Mouse (Mus musculus): ENCODE measurements around the gene Aars. TPM values are rescaled to one million over a fixed set of nuclear protein-coding genes. Genes with fewer than 3 reads are reported as not detected.
"Not testable (repeated sequence)": the region's sequence is repeated elsewhere in the genome, so short reads cannot be mapped to it uniquely, and the experiment has no call there.

Gene Aars
- polyA plus RNA-seq, 1 experiment from 2014 or later = 31.7 TPM

GRCm38 (mm10) chr8:111066308-111066707, 33.4 kb downstream of the Aars start:
- Histone ChIP-seq H3K9ac (ENCODE audit: low read length) (no peak overlapping the region), H3K4me3 (ENCODE audit: control insufficient read depth in 1 of 2, insufficient read depth in 1 of 2, low read depth in 1 of 2, low read length in 2 of 2) (no peak overlapping the region), H3K9me3 (ENCODE audit: control insufficient read depth, low read length) (no peaks in the 10 kb centered on the region), H3K27me3 (ENCODE audit: control insufficient read depth, insufficient read depth, low read length) (no peaks in the 10 kb centered on the region), H3K4me1 (ENCODE audit: control insufficient read depth in 2 of 2, insufficient read depth in 2 of 2, low read length in 2 of 2) (peaks cover under 1 to 5% of the 10 kb centered on the region in 2 experiments; a peak in 2 of 4 replicates), H3K4me2 (ENCODE audit: low read length) (no peak overlapping the region), H3K27ac (replicated peaks in 1 of 2; ENCODE audit: control insufficient read depth in 1 of 2, insufficient read depth in 1 of 2, low read depth in 2 of 2, low read length in 2 of 2) (no peak overlapping the region), H3K36me3 (ENCODE audit: control insufficient read depth, insufficient read depth, low read length) (no peaks in the 10 kb centered on the region)
- ATAC-seq (ENCODE audit: insufficient number of reproducible peaks, insufficient read depth, low FRiP score, low read depth) = no peak
- WGBS = 65% methylated on average over 4 of the region's 4 CpGs

- no peak overlapping the region for H3K27ac ChIP-seq (replicated peaks in 1 of 2; ENCODE audit: control insufficient read depth in 1 of 2, insufficient read depth in 1 of 2, low read depth in 2 of 2, low read length in 2 of 2)
Measured at GRCm38 (mm10) chr8:111067439-111067838, 34.5 kb downstream of the Aars start.

GRCm38 (mm10) chr8:111068660-111069059, 35.7 kb downstream of the Aars start:
- H3K9me3 ChIP-seq (ENCODE audit: control insufficient read depth, low read length); ATAC-seq (ENCODE audit: insufficient number of reproducible peaks, insufficient read depth, low FRiP score, low read depth); H3K9ac ChIP-seq (ENCODE audit: low read length); H3K4me3 ChIP-seq (ENCODE audit: control insufficient read depth in 1 of 2, insufficient read depth in 1 of 2, low read depth in 1 of 2, low read length in 2 of 2); H3K27ac ChIP-seq (replicated peaks in 1 of 2; ENCODE audit: control insufficient read depth in 1 of 2, insufficient read depth in 1 of 2, low read depth in 2 of 2, low read length in 2 of 2); H3K36me3 ChIP-seq (ENCODE audit: control insufficient read depth, insufficient read depth, low read length); H3K27me3 ChIP-seq (ENCODE audit: control insufficient read depth, insufficient read depth, low read length); H3K4me2 ChIP-seq (ENCODE audit: low read length); H3K4me1 ChIP-seq (ENCODE audit: control insufficient read depth in 2 of 2, insufficient read depth in 2 of 2, low read length in 2 of 2): not testable (repeated sequence)
- WGBS = 83% methylated on average over 9 of the region's 9 CpGs

More at GRCm38 (mm10) chr8:111067439-111067838, 34.5 kb downstream of the Aars start:
- Histone ChIP-seq H3K27me3 (ENCODE audit: control insufficient read depth, insufficient read depth, low read length) (no peaks in the 10 kb centered on the region), H3K9ac (ENCODE audit: low read length) (no peak overlapping the region), H3K4me1 (ENCODE audit: control insufficient read depth in 2 of 2, insufficient read depth in 2 of 2, low read length in 2 of 2) (no peaks in the 10 kb centered on the region), H3K36me3 (ENCODE audit: control insufficient read depth, insufficient read depth, low read length) (no peaks in the 10 kb centered on the region), H3K9me3 (ENCODE audit: control insufficient read depth, low read length) (no peaks in the 10 kb centered on the region), H3K4me2 (ENCODE audit: low read length) (no peak overlapping the region), H3K4me3 (ENCODE audit: control insufficient read depth in 1 of 2, insufficient read depth in 1 of 2, low read depth in 1 of 2, low read length in 2 of 2) (no peak overlapping the region)
- WGBS = 27% methylated on average over 10 of the region's 10 CpGs
- ATAC-seq (ENCODE audit: insufficient number of reproducible peaks, insufficient read depth, low FRiP score, low read depth) = no peak

GRCm38 (mm10) chr8:111075926-111076325, 43.0 kb downstream of the Aars start:
- H3K36me3 ChIP-seq (ENCODE audit: control insufficient read depth, insufficient read depth, low read length) = no peaks in the 10 kb centered on the region
- H3K4me2 ChIP-seq (ENCODE audit: low read length) = no peak overlapping the region
- no peaks in the 10 kb centered on the region for H3K9me3 ChIP-seq (ENCODE audit: control insufficient read depth, low read length)
- 70% methylated on average over 3 of the region's 3 CpGs for WGBS
- H3K4me1 ChIP-seq (ENCODE audit: control insufficient read depth in 2 of 2, insufficient read depth in 2 of 2, low read length in 2 of 2) = no peaks in the 10 kb centered on the region
- no peak for ATAC-seq (ENCODE audit: insufficient number of reproducible peaks, insufficient read depth, low FRiP score, low read depth)
- no peaks in the 10 kb centered on the region for H3K27me3 ChIP-seq (ENCODE audit: control insufficient read depth, insufficient read depth, low read length)
- H3K4me3 ChIP-seq (ENCODE audit: control insufficient read depth in 1 of 2, insufficient read depth in 1 of 2, low read depth in 1 of 2, low read length in 2 of 2) = no peak overlapping the region
- no peak overlapping the region for H3K9ac ChIP-seq (ENCODE audit: low read length)
- H3K27ac ChIP-seq (replicated peaks in 1 of 2; ENCODE audit: control insufficient read depth in 1 of 2, insufficient read depth in 1 of 2, low read depth in 2 of 2, low read length in 2 of 2) = no peak overlapping the region

- Histone ChIP-seq H3K27ac (replicated peaks in 1 of 2; ENCODE audit: control insufficient read depth in 1 of 2, insufficient read depth in 1 of 2, low read depth in 2 of 2, low read length in 2 of 2) (no peak overlapping the region), H3K36me3 (ENCODE audit: control insufficient read depth, insufficient read depth, low read length) (no peaks in the 10 kb centered on the region), H3K4me1 (ENCODE audit: control insufficient read depth in 2 of 2, insufficient read depth in 2 of 2, low read length in 2 of 2) (no peaks in the 10 kb centered on the region; a peak in 1 of 4 replicates), H3K9ac (ENCODE audit: low read length) (no peak overlapping the region; the same call in 1 of the 2 replicates), H3K4me3 (ENCODE audit: control insufficient read depth in 1 of 2, insufficient read depth in 1 of 2, low read depth in 1 of 2, low read length in 2 of 2) (no peak overlapping the region), H3K4me2 (ENCODE audit: low read length) (no peak overlapping the region), H3K27me3 (ENCODE audit: control insufficient read depth, insufficient read depth, low read length) (no peaks in the 10 kb centered on the region), H3K9me3 (ENCODE audit: control insufficient read depth, low read length) (no peaks in the 10 kb centered on the region)
- no peak for ATAC-seq (ENCODE audit: insufficient number of reproducible peaks, insufficient read depth, low FRiP score, low read depth)
- WGBS = 70% methylated on average over 5 of the region's 5 CpGs
Measured at GRCm38 (mm10) chr8:111079461-111079860, 46.5 kb downstream of the Aars start.

- H3K9ac ChIP-seq (ENCODE audit: low read length) = no peak overlapping the region; the same call in none of the 2 replicates
- no peaks in the 10 kb centered on the region; a peak in 1 of 4 replicates for H3K4me1 ChIP-seq (ENCODE audit: control insufficient read depth in 2 of 2, insufficient read depth in 2 of 2, low read length in 2 of 2)
- H3K36me3 ChIP-seq (ENCODE audit: control insufficient read depth, insufficient read depth, low read length) = no peaks in the 10 kb centered on the region
- no peak overlapping the region for H3K4me3 ChIP-seq (ENCODE audit: control insufficient read depth in 1 of 2, insufficient read depth in 1 of 2, low read depth in 1 of 2, low read length in 2 of 2)
- H3K4me2 ChIP-seq (ENCODE audit: low read length) = no peak overlapping the region
- H3K27me3 ChIP-seq (ENCODE audit: control insufficient read depth, insufficient read depth, low read length) = no peaks in the 10 kb centered on the region
- WGBS = 24% methylated on average over 6 of the region's 6 CpGs
- no peaks in the 10 kb centered on the region for H3K9me3 ChIP-seq (ENCODE audit: control insufficient read depth, low read length)
- no peak overlapping the region for H3K27ac ChIP-seq (replicated peaks in 1 of 2; ENCODE audit: control insufficient read depth in 1 of 2, insufficient read depth in 1 of 2, low read depth in 2 of 2, low read length in 2 of 2)
- 0 out of 2 replicates have a peak, but pooled peaks have one; percentile 19 for ATAC-seq (ENCODE audit: insufficient number of reproducible peaks, insufficient read depth, low FRiP score, low read depth)
Measured at GRCm38 (mm10) chr8:111079861-111080271, 46.9 kb downstream of the Aars start.

GRCm38 (mm10) chr8:111081580-111082258, 48.8 kb downstream of the Aars start:
- H3K9me3 ChIP-seq (ENCODE audit: control insufficient read depth, low read length) = no peaks in the 10 kb centered on the region
- ATAC-seq (ENCODE audit: insufficient number of reproducible peaks, insufficient read depth, low FRiP score, low read depth) = no peak
- no peak overlapping the region for H3K4me2 ChIP-seq (ENCODE audit: low read length)
- peak overlapping the region; percentile 8; the same call in 1 of the 2 replicates for H3K9ac ChIP-seq (ENCODE audit: low read length)
- H3K4me1 ChIP-seq (ENCODE audit: control insufficient read depth in 2 of 2, insufficient read depth in 2 of 2, low read length in 2 of 2) = no peaks in the 10 kb centered on the region; a peak in 1 of 4 replicates
- H3K36me3 ChIP-seq (ENCODE audit: control insufficient read depth, insufficient read depth, low read length) = no peaks in the 10 kb centered on the region
- no peak overlapping the region for H3K27ac ChIP-seq (replicated peaks in 1 of 2; ENCODE audit: control insufficient read depth in 1 of 2, insufficient read depth in 1 of 2, low read depth in 2 of 2, low read length in 2 of 2)
- WGBS = 59% methylated on average over 12 of the region's 12 CpGs
- H3K27me3 ChIP-seq (ENCODE audit: control insufficient read depth, insufficient read depth, low read length) = no peaks in the 10 kb centered on the region
- H3K4me3 ChIP-seq (ENCODE audit: control insufficient read depth in 1 of 2, insufficient read depth in 1 of 2, low read depth in 1 of 2, low read length in 2 of 2) = no peak overlapping the region

GRCm38 (mm10) chr8:111083936-111084335, 51.0 kb downstream of the Aars start:
- WGBS = 78% methylated on average over 5 of the region's 5 CpGs

More at GRCm38 (mm10) chr8:111083936-111084335, 51.0 kb downstream of the Aars start:
- not testable (repeated sequence) for H3K4me2 ChIP-seq (ENCODE audit: low read length); ATAC-seq (ENCODE audit: insufficient number of reproducible peaks, insufficient read depth, low FRiP score, low read depth); H3K4me1 ChIP-seq (ENCODE audit: control insufficient read depth in 2 of 2, insufficient read depth in 2 of 2, low read length in 2 of 2); H3K36me3 ChIP-seq (ENCODE audit: control insufficient read depth, insufficient read depth, low read length); H3K9ac ChIP-seq (ENCODE audit: low read length); H3K4me3 ChIP-seq (ENCODE audit: control insufficient read depth in 1 of 2, insufficient read depth in 1 of 2, low read depth in 1 of 2, low read length in 2 of 2); H3K27me3 ChIP-seq (ENCODE audit: control insufficient read depth, insufficient read depth, low read length); H3K27ac ChIP-seq (replicated peaks in 1 of 2; ENCODE audit: control insufficient read depth in 1 of 2, insufficient read depth in 1 of 2, low read depth in 2 of 2, low read length in 2 of 2); H3K9me3 ChIP-seq (ENCODE audit: control insufficient read depth, low read length)
